Mouse (Mus musculus) hindbrain, embryonic 15.5 days (tissue): Measurements from ENCODE around the gene Cep85l. TPM values are rescaled to one million over a fixed set of nuclear protein-coding genes. Genes with fewer than 3 reads are reported as not detected.
A peak's percentile ranks its signal among the peaks of the same experiment; 100 is the strongest.

Experiments
- ATAC-seq: fragments of 200-750 bp; cut with Nextera tagmentation; 2 replicates; pipeline ENCODE4 v1.8.0; 2017; ENCODE audit warnings: low read depth, moderate number of reproducible peaks, moderate TSS enrichment; ENCODE audit not compliant: low FRiP score
- H3K27ac ChIP-seq: fragments of 300-500 bp; sonication (generic); replicated peaks from 2 replicates; pipeline ENCODE4 v1.5.1; 2015; ENCODE audit warnings: mild to moderate bottlenecking, inconsistent platforms
- H3K27me3 ChIP-seq: fragments of 300-500 bp; sonication (generic); 2 replicates; pipeline ENCODE4 v1.6.1; 2015; ENCODE audit warnings: control low read depth, inconsistent platforms
- H3K36me3 ChIP-seq: fragments of 300-500 bp; sonication (generic); 2 replicates; pipeline ENCODE4 v1.6.1; 2015; ENCODE audit warnings: control low read depth, inconsistent platforms
- H3K4me1 ChIP-seq: fragments of 300-500 bp; sonication (generic); replicated peaks from 2 replicates; pipeline ENCODE4 v1.6.1; 2015; ENCODE audit warnings: control low read depth, inconsistent platforms
- H3K4me2 ChIP-seq: fragments of 300-500 bp; sonication (generic); 2 replicates; pipeline ENCODE4 v1.6.1; 2015; ENCODE audit warnings: moderate library complexity, mild to moderate bottlenecking, inconsistent platforms
- H3K4me3 ChIP-seq: fragments of 300-500 bp; sonication (generic); 2 replicates; pipeline ENCODE4 v1.5.1; 2015; ENCODE audit warnings: mild to moderate bottlenecking, inconsistent platforms
- H3K9ac ChIP-seq: fragments of 300-500 bp; sonication (generic); 2 replicates; pipeline ENCODE4 v1.6.1; 2015; ENCODE audit warnings: inconsistent platforms
- H3K9me3 ChIP-seq: fragments of 300-500 bp; sonication (generic); 2 replicates; pipeline ENCODE4 v1.6.1; 2016; ENCODE audit warnings: control low read depth, inconsistent platforms
- WGBS: fragments of 180-500 bp; shearing (Covaris S2); methylation state at CpG from one replicate; pipeline ENCODE4 v1.1.7; 2015; 5-methylcytosine and 5-hydroxymethylcytosine counted together
- polyA plus RNA-seq: library from polyadenylated mRNA; unstranded; fragments of >200 nt; fragmentation: Nextera tagmentation; extraction: Ambion mirVana; gene quantifications from 2 replicates; pipeline ENCODE4 v1.2.1, GENCODE M21; 2015

Gene Cep85l
- polyA plus RNA-seq, 1 experiment from 2014 or later: 5.0 TPM

DNA sequence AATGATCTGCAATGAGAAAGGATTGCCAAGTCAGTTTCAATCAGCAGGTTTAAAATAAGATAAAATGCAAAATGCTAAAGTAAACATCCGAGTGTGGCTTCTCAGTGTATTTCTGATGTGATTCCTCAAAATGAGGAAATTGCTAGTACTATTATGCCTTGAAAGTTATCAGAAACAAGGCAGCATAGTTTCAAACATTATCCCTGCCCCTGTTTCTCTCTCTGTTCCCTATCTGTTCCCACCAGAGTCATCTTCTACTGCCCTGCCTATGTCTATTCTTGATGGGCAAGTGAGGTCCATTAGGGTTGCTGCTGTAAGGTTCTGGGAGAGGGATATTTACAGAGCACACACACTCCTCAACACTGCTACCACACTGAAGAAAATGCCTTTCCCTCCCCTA, 30.5 kb downstream of the Cep85l start:
- no peak overlapping the region for H3K4me3 ChIP-seq
- WGBS: 96% methylated on average over 1 of the region's 1 CpGs
- H3K4me1 ChIP-seq: no peaks in the 10 kb centered on the region
- no peak overlapping the region for H3K27ac ChIP-seq
- no peak overlapping the region for H3K9ac ChIP-seq
- no peaks in the 10 kb centered on the region for H3K9me3 ChIP-seq
- no peaks in the 10 kb centered on the region for H3K27me3 ChIP-seq
- H3K4me2 ChIP-seq: no peak overlapping the region
- no peaks in the 10 kb centered on the region for H3K36me3 ChIP-seq
- ATAC-seq: no peak

DNA sequence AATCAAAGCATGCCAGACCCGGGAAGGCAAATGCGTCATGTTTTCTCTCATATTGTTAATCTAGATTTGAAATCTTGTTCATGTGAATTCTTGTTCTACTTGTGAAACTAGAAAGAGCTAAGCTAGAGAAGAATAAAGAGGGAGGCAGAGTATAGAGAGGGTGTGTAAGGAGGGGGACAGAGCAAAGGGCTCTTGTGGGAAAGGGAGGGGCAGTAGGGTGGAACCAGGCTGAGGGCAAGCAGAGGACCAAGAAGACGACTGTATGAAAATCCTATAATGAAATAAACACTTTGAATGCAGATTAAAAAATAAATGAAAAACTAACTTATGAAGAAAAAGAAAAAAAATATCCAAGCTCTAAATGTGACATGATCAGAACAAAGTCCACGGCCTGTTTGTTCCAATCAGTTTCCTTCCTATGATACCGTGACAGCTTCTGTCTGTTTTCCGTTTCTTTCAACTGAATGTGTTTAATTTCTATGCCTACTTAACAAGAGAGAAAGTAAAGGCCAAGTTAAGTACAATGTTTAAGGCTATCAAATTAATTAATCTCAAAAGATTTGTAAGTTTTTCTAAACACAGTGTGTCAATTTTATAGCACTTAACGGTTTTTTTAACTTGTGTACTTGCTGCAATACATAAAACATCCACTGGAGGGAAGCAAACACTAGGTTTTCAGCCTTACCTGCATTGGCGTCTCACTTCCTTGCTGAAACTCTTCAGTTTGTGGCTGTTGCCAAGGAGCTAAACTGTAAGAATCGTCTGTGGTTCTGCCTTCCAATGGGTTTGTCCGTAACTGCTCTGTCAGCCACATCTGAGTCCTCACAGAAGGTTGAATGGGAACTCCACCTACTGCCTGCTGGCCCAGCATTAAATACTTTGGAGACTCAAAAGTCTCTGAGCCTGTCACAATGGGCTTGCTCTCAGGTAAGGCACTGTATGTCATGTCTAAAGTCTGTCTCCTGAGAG, 31.7 kb downstream of the Cep85l start:
- WGBS: 56% methylated on average over 10 of the region's 10 CpGs
- Histone ChIP-seq H3K4me3 (no peak overlapping the region), H3K9ac (no peak overlapping the region), H3K4me2 (no peak overlapping the region), H3K9me3 (no peaks in the 10 kb centered on the region), H3K27me3 (no peaks in the 10 kb centered on the region), H3K36me3 (no peaks in the 10 kb centered on the region), H3K4me1 (no peaks in the 10 kb centered on the region), H3K27ac (no peak overlapping the region)
- ATAC-seq: peak; percentile 83

DNA sequence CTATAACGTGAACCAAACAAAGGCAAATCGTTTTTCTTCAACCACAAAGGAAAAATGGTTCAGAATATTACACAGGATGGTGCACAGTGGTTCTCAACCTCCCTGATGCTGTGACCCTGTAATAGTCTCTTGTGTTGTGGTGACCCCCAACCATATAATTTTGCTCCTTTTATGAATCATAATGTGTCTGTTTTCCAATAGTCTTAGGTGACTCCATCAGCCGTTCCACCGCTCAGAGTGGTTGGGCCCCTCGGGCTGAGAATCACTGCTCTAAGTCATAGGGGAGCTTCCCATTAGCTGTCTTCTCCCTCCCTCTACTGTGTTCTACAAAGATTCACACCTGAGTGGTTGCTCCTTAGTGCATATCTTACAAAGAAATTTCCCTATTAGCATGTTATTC, 32.8 kb downstream of the Cep85l start:
- Histone ChIP-seq H3K4me1 (no peaks in the 10 kb centered on the region), H3K9ac (no peak overlapping the region), H3K36me3 (no peaks in the 10 kb centered on the region), H3K27ac (no peak overlapping the region), H3K27me3 (no peaks in the 10 kb centered on the region), H3K4me3 (no peak overlapping the region), H3K4me2 (no peak overlapping the region), H3K9me3 (no peaks in the 10 kb centered on the region)
- ATAC-seq: no peak
- 87% methylated on average over 5 of the region's 5 CpGs for WGBS

DNA sequence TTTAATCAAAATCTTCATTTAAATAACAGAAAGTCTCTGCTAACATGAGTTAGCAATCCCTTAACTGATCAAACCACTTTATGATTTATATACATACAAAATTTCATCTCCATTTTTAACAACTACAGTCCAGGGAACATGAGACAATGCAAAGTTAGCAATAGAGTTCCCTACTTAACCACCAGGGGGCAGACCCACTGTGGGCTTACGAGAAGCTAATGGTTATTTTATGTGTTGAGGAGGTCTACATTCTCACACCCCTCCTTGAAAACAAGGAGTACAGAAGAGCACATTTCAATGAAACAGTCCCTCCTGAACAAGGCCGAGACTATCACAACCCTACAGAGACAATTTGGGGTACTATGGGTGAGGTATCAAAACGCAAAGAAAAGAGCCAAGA, 33.2 kb downstream of the Cep85l start:
- H3K27ac ChIP-seq: no peak overlapping the region
- WGBS: 53% methylated on average over 3 of the region's 3 CpGs
- no peak overlapping the region for H3K9ac ChIP-seq
- 0 out of 2 replicates have a peak, but pooled peaks have one; percentile 35 for ATAC-seq
- no peak overlapping the region for H3K4me2 ChIP-seq
- no peaks in the 10 kb centered on the region for H3K27me3 ChIP-seq
- no peaks in the 10 kb centered on the region for H3K4me1 ChIP-seq
- H3K4me3 ChIP-seq: no peak overlapping the region
- no peaks in the 10 kb centered on the region for H3K36me3 ChIP-seq
- H3K9me3 ChIP-seq: no peaks in the 10 kb centered on the region

DNA sequence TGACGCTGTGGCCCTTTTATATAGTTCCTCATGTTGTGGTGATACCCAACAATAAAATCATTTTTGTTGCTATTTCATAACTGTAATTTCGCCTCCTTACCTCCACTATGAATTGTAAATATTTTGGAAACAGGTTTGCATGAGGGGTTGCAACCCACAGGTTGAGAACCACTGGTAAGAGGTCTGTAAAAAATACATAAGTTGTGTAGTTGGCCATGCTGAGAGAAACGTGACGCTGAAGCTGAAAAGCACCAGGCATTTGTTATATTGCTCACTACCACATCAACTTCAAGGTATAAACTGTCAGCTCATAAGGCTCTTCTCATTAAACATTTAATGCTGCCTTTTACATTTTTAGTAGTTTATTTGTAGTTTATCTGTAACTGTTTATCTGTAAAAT, 34.2 kb downstream of the Cep85l start:
- ATAC-seq: no peak
- H3K4me1 ChIP-seq: no peaks in the 10 kb centered on the region
- H3K9me3 ChIP-seq: no peaks in the 10 kb centered on the region
- no peak overlapping the region for H3K27ac ChIP-seq
- 92% methylated on average over 4 of the region's 4 CpGs for WGBS
- H3K9ac ChIP-seq: no peak overlapping the region
- H3K4me2 ChIP-seq: no peak overlapping the region
- H3K27me3 ChIP-seq: no peaks in the 10 kb centered on the region
- no peak overlapping the region for H3K4me3 ChIP-seq
- no peaks in the 10 kb centered on the region for H3K36me3 ChIP-seq

DNA sequence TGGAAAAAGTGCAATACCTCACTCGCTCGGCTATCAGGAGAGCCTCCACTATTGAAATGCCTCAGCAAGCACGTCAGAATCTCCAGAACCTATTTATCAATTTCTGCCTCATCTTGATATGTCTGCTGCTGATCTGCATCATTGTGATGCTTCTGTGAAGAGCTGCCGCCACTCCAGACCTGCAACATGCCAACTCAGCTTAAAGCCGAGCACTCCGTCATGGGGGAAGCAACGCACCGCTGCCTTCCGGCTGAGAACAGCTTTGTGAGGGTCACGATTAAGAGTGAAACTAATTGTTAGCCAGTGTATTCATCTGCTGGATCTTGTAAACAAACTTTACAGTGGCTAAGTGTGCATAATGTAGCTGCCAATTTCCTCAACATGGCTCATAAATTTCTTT, 35.9 kb downstream of the Cep85l start:
- Histone ChIP-seq H3K27ac (no peak overlapping the region), H3K9me3 (no peaks in the 10 kb centered on the region), H3K4me2 (no peak overlapping the region), H3K4me1 (no peaks in the 10 kb centered on the region), H3K27me3 (no peaks in the 10 kb centered on the region), H3K9ac (no peak overlapping the region), H3K4me3 (no peak overlapping the region), H3K36me3 (no peaks in the 10 kb centered on the region)
- 52% methylated on average over 10 of the region's 10 CpGs for WGBS
- no peak for ATAC-seq

DNA sequence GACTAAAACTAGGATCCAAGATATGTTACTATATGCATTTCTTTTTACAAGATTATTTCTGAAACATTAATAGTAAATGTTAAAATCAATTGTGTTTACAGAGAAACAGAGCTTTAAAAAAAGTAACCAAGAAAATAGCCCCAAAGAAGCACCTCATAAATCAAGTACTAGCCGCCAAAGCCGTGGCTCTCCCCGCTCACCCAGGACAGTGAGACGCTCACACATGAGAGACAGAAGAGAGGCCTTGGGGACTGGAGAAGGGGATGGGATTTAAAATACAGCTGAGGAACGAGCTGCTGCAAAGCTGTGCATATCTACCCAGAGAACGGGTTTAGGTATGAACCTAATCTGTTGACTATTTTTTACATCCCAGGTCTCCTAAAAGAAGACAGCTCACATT, 36.4 kb downstream of the Cep85l start:
- Histone ChIP-seq H3K36me3 (no peaks in the 10 kb centered on the region), H3K27ac (no peak overlapping the region), H3K27me3 (no peaks in the 10 kb centered on the region), H3K4me1 (no peaks in the 10 kb centered on the region), H3K9ac (no peak overlapping the region), H3K4me2 (no peak overlapping the region), H3K9me3 (no peaks in the 10 kb centered on the region), H3K4me3 (no peak overlapping the region)
- no peak for ATAC-seq
- WGBS: 56% methylated on average over 6 of the region's 6 CpGs

DNA sequence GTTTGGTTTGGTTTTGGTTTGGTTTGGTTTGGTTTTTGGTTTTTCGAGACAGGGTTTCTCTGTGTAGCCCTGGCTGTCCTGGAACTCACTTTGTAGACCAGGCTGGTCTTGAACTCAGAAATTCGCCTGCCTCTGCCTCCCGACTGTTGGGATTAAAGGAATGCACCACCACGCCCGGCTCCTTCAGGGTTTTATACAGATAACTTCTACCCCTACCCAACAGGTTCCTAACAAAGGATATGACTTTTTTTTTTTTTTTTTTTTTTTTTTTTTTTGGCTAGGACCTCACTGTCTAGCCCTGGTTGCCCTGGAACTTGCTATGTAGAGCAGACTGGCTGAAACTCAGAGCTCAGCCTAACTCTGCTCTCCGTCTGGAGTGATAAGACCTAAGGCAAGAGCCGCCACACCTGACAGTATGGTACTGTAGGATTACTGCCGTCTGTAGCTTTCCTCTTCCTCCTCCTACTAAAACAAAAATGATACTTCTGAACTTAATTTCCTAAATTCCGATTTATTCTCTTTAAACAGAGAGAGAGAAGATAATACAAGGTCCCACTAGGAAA, 37.5 kb downstream of the Cep85l start:
- ATAC-seq: no peak

DNA sequence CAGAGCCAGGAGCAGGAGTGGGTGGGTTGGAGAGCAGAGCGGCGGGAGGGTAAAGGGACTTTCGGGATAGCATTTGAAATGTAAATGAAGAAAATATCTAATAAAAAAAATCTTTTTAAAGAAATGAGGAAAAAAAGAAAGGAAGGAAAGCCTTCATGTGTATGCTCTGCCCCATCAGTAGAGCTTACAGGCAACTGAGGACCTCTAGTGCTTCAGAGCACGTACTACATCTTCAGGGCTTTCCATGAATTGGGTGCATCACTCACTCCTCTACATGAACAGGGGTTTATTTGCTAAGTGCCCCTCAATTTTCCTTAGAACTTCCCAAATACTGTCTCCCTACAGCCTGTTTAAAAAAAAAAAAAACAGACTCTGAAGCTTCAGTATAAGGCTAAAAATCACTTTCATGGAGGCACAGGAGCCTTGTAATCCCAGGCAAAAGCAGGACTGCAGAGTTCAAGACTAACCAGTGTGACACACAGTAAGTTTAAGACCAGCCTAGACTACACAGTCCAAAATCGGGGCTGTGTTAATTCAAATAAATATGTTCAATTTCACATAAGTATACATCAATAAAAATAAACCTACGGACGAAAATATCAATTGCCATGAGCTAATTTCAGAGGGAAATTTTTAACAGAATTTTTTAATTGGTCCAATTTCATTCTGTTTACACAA, 38.3 kb downstream of the Cep85l start:
- no peak overlapping the region for H3K9ac ChIP-seq
- H3K36me3 ChIP-seq: no peaks in the 10 kb centered on the region
- no peaks in the 10 kb centered on the region for H3K27me3 ChIP-seq
- no peak overlapping the region for H3K4me2 ChIP-seq
- no peak overlapping the region for H3K4me3 ChIP-seq
- 79% methylated on average over 7 of the region's 7 CpGs for WGBS
- H3K4me1 ChIP-seq: no peaks in the 10 kb centered on the region
- no peaks in the 10 kb centered on the region for H3K9me3 ChIP-seq
- ATAC-seq: peak; percentile 74
- H3K27ac ChIP-seq: no peak overlapping the region

More for the DNA sequence above, 37.5 kb downstream of the Cep85l start:
- WGBS: 90% methylated on average over 9 of the region's 9 CpGs
- no peak overlapping the region for H3K9ac ChIP-seq
- no peaks in the 10 kb centered on the region for H3K4me1 ChIP-seq
- no peak overlapping the region for H3K27ac ChIP-seq
- no peak overlapping the region for H3K4me2 ChIP-seq
- no peaks in the 10 kb centered on the region for H3K36me3 ChIP-seq
- H3K9me3 ChIP-seq: no peaks in the 10 kb centered on the region
- no peak overlapping the region for H3K4me3 ChIP-seq
- H3K27me3 ChIP-seq: no peaks in the 10 kb centered on the region

DNA sequence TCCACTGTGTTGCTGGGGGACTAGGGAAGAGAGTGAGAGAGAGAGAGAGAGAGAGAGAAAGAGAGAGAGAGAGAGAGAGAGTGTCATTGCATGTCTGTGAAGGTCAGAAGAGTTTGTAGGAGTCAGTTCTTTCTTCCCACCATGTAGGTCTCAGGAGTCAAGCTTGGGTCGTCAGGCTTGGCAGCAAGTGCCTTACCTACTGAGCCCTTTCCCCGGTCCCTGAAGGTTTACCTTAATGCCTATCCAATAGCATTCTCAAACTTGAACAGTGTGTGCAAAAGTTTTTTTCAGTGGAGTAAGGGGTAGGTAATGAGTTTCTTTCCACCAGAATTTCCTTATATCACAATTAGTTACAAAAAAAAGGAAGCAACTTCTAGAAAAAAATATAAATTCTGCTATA, 40.7 kb downstream of the Cep85l start:
- ATAC-seq: no peak
- Histone ChIP-seq H3K9me3 (no peaks in the 10 kb centered on the region), H3K4me2 (no peak overlapping the region), H3K4me1 (no peaks in the 10 kb centered on the region), H3K9ac (no peak overlapping the region), H3K27ac (no peak overlapping the region), H3K36me3 (no peaks in the 10 kb centered on the region), H3K27me3 (no peaks in the 10 kb centered on the region), H3K4me3 (no peak overlapping the region)
- 71% methylated on average over 2 of the region's 2 CpGs for WGBS

DNA sequence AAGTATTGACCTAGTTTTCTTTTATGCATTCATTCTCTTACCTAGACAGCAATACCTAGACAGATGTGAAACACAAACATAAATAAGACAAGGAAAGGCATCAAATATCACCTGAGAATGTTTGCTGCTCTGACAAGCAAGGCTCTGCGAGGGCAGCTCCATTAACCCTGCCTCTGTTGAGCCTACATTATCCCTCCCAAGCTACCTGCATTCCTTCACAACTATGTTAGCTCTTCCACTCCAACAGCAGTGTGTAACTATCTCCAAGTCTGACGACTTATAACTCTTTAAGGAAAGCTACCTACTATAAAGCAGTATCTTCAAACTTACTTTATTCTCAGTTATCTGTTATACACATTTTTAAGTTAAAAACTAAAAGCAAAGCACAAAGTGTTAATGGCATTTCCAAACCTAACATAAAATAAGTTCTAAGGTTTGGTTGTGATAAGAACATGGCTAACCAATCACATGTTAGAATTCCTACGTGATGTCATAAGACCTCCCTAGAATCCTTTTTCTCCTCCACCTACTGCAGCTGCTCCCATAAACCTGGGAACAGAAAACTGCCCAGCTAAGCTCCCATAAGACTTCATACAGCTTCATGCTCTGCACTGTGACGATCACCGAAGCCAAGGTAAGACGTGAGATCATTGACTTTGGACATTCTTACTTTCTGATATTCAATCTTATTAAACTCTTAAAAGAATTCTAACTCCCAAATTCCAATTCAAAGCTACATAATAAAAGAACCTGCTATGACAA, 42.4 kb downstream of the Cep85l start, which contains the start of gene Pln:
TSS of gene Pln (plus strand) at position 506 of the 762 bp plus-strand sequence.
- no peak within 1 kb of the TSS for H3K4me2 ChIP-seq
- no peak for ATAC-seq
- WGBS: 82% methylated on average over 6 of the region's 6 CpGs

More for the DNA sequence above, 42.4 kb downstream of the Cep85l start, which contains the start of gene Pln:
- no peaks in the 10 kb centered on the region for H3K4me1 ChIP-seq
- H3K9me3 ChIP-seq: no peaks in the 10 kb centered on the region
- H3K4me3 ChIP-seq: no peak within 1 kb of the TSS
- no peak within 1 kb of the TSS for H3K9ac ChIP-seq
- no peaks in the 10 kb centered on the region for H3K27me3 ChIP-seq
- no peaks in the 10 kb centered on the region for H3K36me3 ChIP-seq
- no peak within 1 kb of the TSS for H3K27ac ChIP-seq
